Mouse (Mus musculus) forebrain, embryonic 10.5 days (tissue): ENCODE measurements around the gene Gm26920. TPM values are rescaled to one million over a fixed set of nuclear protein-coding genes. Genes with fewer than 3 reads are reported as not detected.
A peak's percentile ranks its signal among the peaks of the same experiment; 100 is the strongest.

Experiments
- DNase-seq: peaks from one replicate; pipeline ENCODE4 v3.0.0-alpha.2; 2017; ENCODE audit warnings: low spot score; ENCODE audit errors: extremely low spot score
- H3K27ac ChIP-seq: fragments of 300-500 bp; sonication (generic); 2 replicates; pipeline ENCODE4 v1.5.1; 2016; ENCODE audit warnings: mild to moderate bottlenecking
- H3K27me3 ChIP-seq: fragments of 300-500 bp; sonication (generic); 2 replicates; pipeline ENCODE4 v1.6.1; 2016; ENCODE audit warnings: mild to moderate bottlenecking; ENCODE audit not compliant: poor library complexity, severe bottlenecking
- H3K36me3 ChIP-seq: fragments of 300-500 bp; sonication (generic); replicated peaks from 2 replicates; pipeline ENCODE4 v1.6.1; 2016; ENCODE audit warnings: mild to moderate bottlenecking, moderate library complexity
- H3K4me1 ChIP-seq: fragments of 300-500 bp; sonication (generic); 2 replicates; pipeline ENCODE4 v1.6.1; 2016
- H3K4me3 ChIP-seq: fragments of 300-500 bp; sonication (generic); 2 replicates; pipeline ENCODE4 v1.5.1; 2016; ENCODE audit warnings: mild to moderate bottlenecking, moderate library complexity
- H3K9me3 ChIP-seq: fragments of 300-500 bp; sonication (generic); 2 replicates; pipeline ENCODE4 v1.6.1; 2016; ENCODE audit warnings: mild to moderate bottlenecking, moderate library complexity
- WGBS: fragments of 180-500 bp; shearing (Covaris S2); methylation state at CpG from one replicate; pipeline ENCODE4 v1.1.7; 2016; 5-methylcytosine and 5-hydroxymethylcytosine counted together
- polyA plus RNA-seq: library from polyadenylated mRNA; unstranded; fragments of >200 nt; fragmentation: Nextera tagmentation; extraction: Ambion mirVana; gene quantifications from 2 replicates; pipeline ENCODE4 v1.2.1, GENCODE M21; 2016

The Gm26920 gene
- polyA plus RNA-seq, 1 experiment from 2014 or later = 2.8 TPM

DNA sequence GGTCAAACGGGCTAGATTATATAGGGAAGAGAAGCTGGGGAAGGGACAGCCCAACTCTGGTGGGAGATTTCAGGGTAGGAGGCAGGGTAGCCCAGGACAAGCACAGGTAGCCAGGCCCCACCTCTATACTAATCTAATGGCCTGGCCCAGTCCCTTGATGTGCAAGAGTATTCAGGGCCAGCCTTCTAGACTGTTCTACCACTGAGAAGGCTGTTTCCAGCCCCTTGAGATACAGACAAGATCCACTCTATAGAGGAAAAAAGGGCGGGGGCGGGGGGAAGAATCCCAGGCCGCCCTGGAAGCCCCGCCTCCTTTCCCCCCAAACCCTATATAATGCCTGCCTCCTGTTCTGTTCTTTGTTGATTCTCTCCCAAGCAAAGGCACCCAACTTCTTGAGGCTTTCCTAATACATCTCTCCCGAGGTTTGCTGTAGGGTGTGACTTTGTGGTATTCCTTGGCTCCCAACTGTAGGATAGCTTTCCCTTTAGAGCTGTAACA is 3.8 kb upstream of the Gm26920 start:
- Histone ChIP-seq H3K36me3 (peaks cover 20% of the 10 kb centered on the region), H3K9me3 (no peaks in the 10 kb centered on the region; the same call in 1 of the 2 replicates), H3K4me1 (peaks cover 32% of the 10 kb centered on the region), H3K27ac (peak overlapping the region; percentile 98; the same call in 1 of the 2 replicates), H3K4me3 (peak overlapping the region; percentile 68), H3K27me3 (no peaks in the 10 kb centered on the region)
- whole genome bisulfite sequencing = 75% methylated on average over 6 of the region's 6 CpGs
- DNase-seq = no peak

DNA sequence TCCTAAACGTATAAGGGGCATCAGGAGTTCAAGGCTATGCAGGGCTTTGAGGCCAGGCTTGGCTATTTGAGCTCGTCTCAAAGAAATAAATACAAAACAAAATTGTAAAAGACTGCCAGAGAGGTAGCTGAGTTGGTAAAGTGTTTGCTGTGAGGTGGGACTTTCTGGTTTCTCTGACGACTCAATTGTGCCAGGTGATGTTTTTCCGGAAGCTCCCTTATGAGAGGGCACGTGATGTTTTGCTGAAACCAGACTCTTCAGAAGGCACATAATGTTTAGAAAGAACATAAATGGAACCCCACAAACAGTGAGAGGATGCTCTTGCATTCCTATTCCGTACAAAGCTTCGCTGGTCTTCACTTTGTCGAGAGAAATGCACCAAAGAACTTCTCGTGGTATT is 2.5 kb upstream of the Gm26920 start:
- peaks cover 44% of the 10 kb centered on the region for H3K4me1 ChIP-seq
- peaks cover 13% of the 10 kb centered on the region for H3K36me3 ChIP-seq
- no peak overlapping the region for H3K4me3 ChIP-seq
- no peak overlapping the region for H3K27ac ChIP-seq
- H3K27me3 ChIP-seq = no peaks in the 10 kb centered on the region
- H3K9me3 ChIP-seq = no peaks in the 10 kb centered on the region; the same call in 1 of the 2 replicates
- 83% methylated on average over 9 of the region's 9 CpGs for WGBS
- no peak for DNase-seq

DNA sequence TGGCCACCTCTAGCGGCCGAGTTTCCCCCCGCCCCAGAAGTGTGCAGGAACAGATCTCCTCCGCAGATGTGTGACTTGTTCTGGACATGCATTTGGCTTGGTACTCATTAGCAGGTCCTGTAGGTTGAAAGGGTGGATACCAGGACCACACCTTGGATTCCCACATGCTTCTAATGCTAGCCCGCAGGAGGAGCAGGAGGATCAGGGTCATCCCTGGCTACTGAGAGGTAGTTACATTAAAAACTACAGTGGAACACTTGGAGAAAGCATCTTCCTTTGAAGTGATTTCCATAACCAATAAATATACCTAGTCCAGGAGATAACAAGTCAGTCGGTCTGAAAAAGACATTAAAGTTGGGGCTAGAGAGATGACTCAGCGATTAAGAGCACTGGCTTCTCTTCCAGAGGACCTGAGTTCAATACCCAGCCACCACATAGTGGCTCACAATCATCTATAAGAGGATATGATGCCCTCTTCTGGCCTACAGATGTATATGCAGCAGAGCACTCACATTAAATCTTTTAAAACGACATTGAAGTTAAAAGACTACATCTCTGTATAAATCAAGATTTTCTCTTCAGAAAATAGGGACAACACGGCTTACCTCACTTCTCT is 868 bp upstream of the Gm26920 start:
- 10% methylated on average over 9 of the region's 9 CpGs for WGBS
- H3K4me1 ChIP-seq = peaks cover 41% of the 10 kb centered on the region
- H3K9me3 ChIP-seq = no peaks in the 10 kb centered on the region
- H3K4me3 ChIP-seq = peak overlapping the region; percentile 74
- H3K36me3 ChIP-seq = peaks cover 19% of the 10 kb centered on the region
- no peak for DNase-seq
- H3K27me3 ChIP-seq = no peaks in the 10 kb centered on the region
- peak overlapping the region; percentile 92 for H3K27ac ChIP-seq

DNA sequence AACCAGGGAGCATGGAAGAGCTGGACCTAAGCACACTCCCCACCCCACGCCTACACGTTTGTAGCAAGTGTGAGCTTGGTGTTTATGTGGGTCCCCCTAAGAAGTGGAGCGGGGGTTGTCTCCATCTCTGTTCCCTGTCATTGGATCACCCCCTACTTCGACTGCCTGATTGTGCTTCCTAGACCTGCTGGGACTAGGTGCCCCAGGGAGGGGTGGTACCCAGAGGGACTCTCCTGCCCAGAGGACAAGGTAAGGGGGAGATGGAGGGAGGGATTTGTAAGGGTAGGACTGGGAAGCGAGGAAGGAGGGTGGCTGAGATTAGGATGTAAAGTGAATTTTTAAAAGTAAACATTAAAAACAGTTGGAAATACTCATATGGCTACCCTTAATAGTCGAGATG is 805 bp downstream of the Gm26920 start:
- WGBS = 14% methylated on average over 6 of the region's 6 CpGs
- Histone ChIP-seq H3K27ac (peak overlapping the region; percentile 92), H3K4me3 (peak overlapping the region; percentile 74), H3K36me3 (peaks cover 36% of the 10 kb centered on the region), H3K27me3 (no peaks in the 10 kb centered on the region), H3K4me1 (peaks cover 34% of the 10 kb centered on the region), H3K9me3 (peaks cover 10% of the 10 kb centered on the region; the same call in 1 of the 2 replicates)
- no peak for DNase-seq

DNA sequence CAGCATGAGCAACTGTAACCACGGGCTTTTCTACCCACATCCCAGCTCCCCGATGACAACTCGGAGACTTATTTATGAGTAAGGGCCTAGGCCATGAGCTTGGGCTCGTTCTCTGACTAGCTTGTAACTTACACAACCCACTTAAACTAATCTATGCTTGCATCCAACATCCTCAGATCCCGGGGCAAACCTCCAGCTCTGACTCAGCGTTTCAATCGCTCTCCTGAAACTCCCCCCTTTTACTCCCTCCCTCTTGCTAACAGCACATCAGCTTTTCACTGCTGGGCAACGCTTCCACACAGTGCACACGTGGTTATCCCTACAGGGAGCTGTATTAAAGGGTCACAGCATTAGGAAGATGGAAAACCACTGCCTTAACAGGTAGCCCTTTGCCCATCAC is 3.7 kb downstream of the Gm26920 start:
- no peak for DNase-seq
- Histone ChIP-seq H3K27ac (no peak overlapping the region), H3K4me3 (no peak overlapping the region), H3K4me1 (peaks cover 27% of the 10 kb centered on the region), H3K36me3 (peaks cover 64% of the 10 kb centered on the region), H3K27me3 (no peaks in the 10 kb centered on the region), H3K9me3 (peaks cover 10% of the 10 kb centered on the region; the same call in 1 of the 2 replicates)
- WGBS = 94% methylated on average over 9 of the region's 9 CpGs

DNA sequence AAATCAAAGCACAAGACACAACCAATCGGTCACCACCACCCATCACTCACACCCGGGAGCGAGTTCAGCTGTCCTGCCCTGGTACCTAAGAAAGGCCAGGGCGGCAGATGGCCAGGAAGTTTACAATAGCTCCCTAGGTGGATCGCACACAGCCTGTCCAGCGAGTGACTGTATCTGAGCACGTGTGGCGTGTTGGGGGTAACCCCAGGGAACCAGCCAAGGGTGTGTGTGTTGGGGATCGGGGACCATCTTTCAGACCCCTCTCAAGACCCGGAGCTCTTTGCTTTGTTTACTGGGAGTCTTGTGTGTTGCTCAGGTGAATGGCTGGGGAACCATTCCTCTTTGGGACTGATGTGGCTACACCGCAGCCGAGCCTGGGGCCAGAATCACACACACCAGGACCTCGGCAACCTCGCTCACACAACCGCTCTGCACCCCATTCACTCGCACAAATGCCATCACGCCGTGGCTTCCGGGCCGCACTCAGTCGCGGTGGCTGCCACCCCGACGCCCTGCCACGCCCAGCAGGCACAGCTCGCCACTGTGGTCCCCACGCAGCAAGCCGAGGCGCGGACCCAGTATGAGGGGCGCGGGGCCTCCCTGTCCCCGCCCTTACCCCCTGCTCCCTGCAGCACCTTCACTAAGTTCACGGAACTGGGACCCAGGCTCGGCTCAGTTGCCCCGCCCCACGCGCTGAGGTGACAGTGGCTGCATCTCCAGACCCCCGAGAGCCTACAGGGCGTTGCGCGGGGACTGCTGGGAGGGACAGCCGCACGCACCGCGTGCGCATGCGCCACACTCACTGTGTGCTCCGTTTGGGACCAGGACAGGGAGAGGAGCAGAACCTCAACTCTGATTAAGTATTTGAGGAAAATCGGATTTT is 17.8 kb downstream of the Gm26920 start, which contains the start of gene Zfp82:
TSS of gene Zfp82 (minus strand) at position 755 of the 883 bp plus-strand sequence.
- Histone ChIP-seq H3K9me3 (no peaks in the 10 kb centered on the region), H3K27ac (peak within 1 kb of the TSS; percentile 91), H3K4me1 (peaks cover 15% of the 10 kb centered on the region), H3K36me3 (peaks cover 57% of the 10 kb centered on the region), H3K4me3 (peak within 1 kb of the TSS; percentile 90), H3K27me3 (no peaks in the 10 kb centered on the region)
- WGBS = under 1% methylated on average over 50 of the region's 50 CpGs
- peak; percentile 83 for DNase-seq

DNA sequence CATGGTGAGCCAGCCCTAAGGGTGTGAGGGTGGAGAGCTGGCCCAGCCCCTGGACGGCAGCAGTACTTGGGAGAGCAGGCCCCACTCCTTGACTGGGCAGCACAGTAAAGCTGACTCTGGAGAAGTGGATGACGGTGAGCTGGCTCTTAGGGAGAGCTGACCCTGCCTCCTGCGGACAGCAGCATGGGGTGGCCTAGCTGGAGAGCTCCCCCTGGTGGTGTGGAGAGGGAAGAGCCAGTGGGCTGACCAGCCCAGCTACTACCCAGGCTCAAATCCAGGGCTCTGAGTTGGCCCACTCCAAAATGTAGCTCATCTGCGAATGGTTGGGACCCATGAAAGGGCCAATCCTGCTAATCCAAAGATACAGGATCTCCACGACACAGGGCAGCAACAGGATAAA is 25.6 kb downstream of the Gm26920 start:
- H3K4me1 ChIP-seq = no peaks in the 10 kb centered on the region
- no peaks in the 10 kb centered on the region for H3K9me3 ChIP-seq
- H3K27me3 ChIP-seq = no peaks in the 10 kb centered on the region
- 84% methylated on average over 5 of the region's 5 CpGs for WGBS
- no peak overlapping the region for H3K27ac ChIP-seq
- H3K36me3 ChIP-seq = peaks cover 83% of the 10 kb centered on the region
- DNase-seq = no peak
- no peak overlapping the region for H3K4me3 ChIP-seq

DNA sequence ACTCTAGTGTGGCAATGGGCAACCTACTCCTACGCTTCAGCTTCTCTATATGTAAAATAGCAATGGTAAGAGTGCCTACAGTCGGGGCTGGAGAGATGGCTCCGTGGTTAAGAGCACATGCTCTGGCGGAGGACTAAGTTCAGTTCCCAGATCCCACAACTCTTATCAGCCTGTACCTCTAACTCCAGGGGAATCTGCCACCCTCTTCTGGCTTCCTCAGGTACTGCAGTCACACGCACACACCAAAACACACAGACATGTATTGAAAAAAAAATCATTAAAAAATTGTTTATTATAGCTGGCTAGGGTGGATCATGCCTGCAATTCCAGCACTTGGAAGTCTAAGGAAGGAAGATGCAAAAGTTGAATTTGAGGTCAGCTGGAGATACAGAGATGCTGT is 27.7 kb downstream of the Gm26920 start:
- 88% methylated on average over 5 of the region's 5 CpGs for WGBS
- no peak for DNase-seq
- Histone ChIP-seq H3K27me3 (no peaks in the 10 kb centered on the region), H3K4me3 (no peak overlapping the region), H3K36me3 (peaks cover 86% of the 10 kb centered on the region), H3K27ac (no peak overlapping the region), H3K4me1 (no peaks in the 10 kb centered on the region), H3K9me3 (no peaks in the 10 kb centered on the region)

DNA sequence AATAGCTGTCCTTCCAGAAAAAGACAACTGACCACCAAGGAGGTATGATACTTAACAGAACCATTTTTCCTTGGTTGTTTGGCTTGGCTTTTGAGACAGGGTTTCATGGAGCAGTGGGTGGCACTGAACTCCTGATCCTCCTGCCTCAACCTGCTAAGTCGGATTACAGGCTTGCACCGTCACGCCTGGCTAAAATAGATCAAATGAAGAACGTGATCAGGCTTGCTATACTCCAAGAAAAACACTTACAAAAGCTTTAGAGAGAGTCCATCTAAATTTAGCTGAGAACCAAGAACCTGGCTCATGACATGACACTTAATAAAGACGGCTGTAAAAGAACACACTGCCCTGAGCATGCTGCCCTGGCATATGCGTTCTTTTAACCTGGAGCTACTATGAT is 29.9 kb downstream of the Gm26920 start:
- H3K36me3 ChIP-seq = peaks cover 92% of the 10 kb centered on the region
- WGBS = 89% methylated on average over 6 of the region's 6 CpGs
- DNase-seq = no peak

DNA sequence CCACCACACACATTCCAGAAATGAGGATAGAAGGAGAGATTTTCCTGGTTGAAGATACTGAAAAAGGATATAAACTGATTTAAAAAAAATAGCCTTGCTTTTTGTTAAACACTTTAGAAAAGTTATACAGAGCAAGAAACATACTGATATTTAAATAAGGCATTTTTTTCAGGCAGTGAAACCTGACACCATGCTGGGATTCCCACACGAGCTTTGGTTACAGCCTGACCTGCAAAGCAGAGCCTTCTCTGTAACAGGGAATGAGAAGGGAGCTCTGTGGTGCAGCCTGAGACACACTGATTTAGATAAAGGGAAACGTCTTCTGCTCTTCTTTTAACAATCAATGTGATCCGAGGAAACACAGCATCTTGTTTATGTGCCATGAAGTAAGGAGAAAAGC is 36.6 kb downstream of the Gm26920 start:
- no peaks in the 10 kb centered on the region for H3K27me3 ChIP-seq
- WGBS = 15% methylated on average over 3 of the region's 3 CpGs
- peaks cover 22% of the 10 kb centered on the region for H3K4me1 ChIP-seq
- DNase-seq = no peak
- H3K9me3 ChIP-seq = no peaks in the 10 kb centered on the region
- H3K4me3 ChIP-seq = no peak overlapping the region
- H3K27ac ChIP-seq = no peak overlapping the region
- peaks cover 38% of the 10 kb centered on the region for H3K36me3 ChIP-seq

More for the DNA sequence above, 29.9 kb downstream of the Gm26920 start:
- H3K27me3 ChIP-seq = no peaks in the 10 kb centered on the region
- H3K4me1 ChIP-seq = no peaks in the 10 kb centered on the region
- H3K9me3 ChIP-seq = no peaks in the 10 kb centered on the region
- H3K27ac ChIP-seq = no peak overlapping the region
- no peak overlapping the region for H3K4me3 ChIP-seq

DNA sequence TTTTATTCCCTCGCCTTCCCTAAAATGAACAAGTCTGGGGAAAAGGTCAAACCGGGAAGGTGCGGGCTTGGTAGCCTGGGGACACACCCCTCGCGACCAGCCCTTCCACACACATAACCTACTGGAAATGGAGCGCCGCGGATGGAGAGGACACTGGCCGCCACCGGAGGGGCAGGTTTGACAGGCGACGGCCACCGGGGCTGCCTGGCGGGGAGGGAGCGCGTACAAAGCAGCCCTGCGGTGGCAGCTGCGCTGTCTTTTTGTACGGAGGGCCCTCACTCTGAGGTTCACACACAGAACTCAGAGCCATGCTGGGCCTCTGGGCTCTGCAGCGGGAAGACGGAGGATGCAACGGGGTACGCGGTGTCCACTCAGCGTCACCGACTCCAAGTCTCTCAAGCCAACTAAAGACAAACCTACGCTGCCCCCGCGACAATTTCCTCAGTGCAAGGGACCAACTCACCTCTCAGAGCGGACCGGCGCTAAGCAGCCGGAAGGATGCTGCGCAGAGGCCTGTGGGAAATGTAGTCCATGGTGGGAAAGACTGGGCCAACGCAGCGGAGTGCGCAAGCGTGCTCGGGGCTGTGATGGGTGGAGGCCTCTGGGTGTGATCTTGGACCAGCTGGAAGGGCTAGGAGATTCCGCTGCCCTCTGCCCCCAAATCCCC is 39.2 kb downstream of the Gm26920 start, which contains the start of gene Zfp14:
TSS of gene Zfp14 (minus strand) at position 499 of the 667 bp plus-strand sequence.
- under 1% methylated on average over 40 of the region's 40 CpGs for WGBS
- H3K4me1 ChIP-seq = peaks cover 22% of the 10 kb centered on the region
- H3K36me3 ChIP-seq = peaks cover 14% of the 10 kb centered on the region
- no peaks in the 10 kb centered on the region for H3K9me3 ChIP-seq
- H3K27me3 ChIP-seq = no peaks in the 10 kb centered on the region
- peak; percentile 89 for DNase-seq
- H3K27ac ChIP-seq = peak within 1 kb of the TSS; percentile 88
- peak within 1 kb of the TSS; percentile 88 for H3K4me3 ChIP-seq

DNA sequence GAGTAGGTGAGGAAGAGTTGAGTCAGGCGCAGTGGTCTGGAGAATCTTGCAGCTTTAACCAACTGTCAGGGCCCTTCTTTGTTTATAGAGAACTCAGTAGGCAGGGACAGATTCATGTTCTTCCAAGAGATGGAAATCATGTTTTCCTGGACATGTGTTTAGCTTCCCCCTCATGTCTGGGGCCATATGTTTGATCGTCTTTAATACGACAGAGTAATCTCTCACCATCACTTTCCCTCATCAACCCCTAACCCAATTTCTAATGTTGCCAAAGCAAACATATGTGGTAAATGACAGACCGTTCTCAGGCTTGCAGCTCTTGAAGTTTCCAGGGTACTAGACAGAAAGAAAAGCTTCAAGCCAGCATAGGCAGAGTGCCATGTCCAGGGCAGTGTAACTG is 42.1 kb downstream of the Gm26920 start:
- H3K27me3 ChIP-seq = no peaks in the 10 kb centered on the region
- no peaks in the 10 kb centered on the region for H3K9me3 ChIP-seq
- H3K36me3 ChIP-seq = peaks cover 3% of the 10 kb centered on the region; the same call in 1 of the 2 replicates

More for the DNA sequence above, 42.1 kb downstream of the Gm26920 start:
- Histone ChIP-seq H3K4me1 (peaks cover 17% of the 10 kb centered on the region), H3K4me3 (no peak overlapping the region), H3K27ac (no peak overlapping the region)
- 90% methylated on average over 4 of the region's 4 CpGs for WGBS
- no peak for DNase-seq
